Mouse (Mus musculus): ENCODE data around the gene 1110004F10Rik.

DNA sequence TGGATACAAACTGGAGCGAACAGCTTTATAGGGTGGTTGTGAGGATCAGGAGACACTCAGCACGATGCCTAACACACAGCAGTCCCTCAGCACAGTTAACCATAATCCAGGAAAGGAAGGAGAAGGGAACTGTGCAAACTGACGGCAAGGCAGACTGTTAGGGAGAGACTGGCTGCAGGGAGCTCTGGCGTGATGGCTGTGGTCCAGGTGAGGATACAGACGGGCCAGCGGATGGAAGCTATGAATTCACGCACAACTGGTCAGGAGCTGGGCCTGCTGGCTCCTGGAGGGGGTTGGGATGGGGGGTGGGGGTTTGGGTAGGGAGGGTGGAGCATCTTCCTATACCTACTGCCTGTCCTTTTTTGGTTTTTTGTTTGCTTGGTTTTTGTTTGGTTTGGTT is 86.5 kb downstream of the 1110004F10Rik start:
- TF ChIP-seq CTCF (IDR thresholded peaks at IDR 0.05; ENCODE audit: extremely low read depth, insufficient read depth, low read length) (no peak), POLR2A (IDR thresholded peaks at IDR 0.05; ENCODE audit: extremely low read depth, insufficient read depth, low read length) (no peak)
